Mouse (Mus musculus) CD4-positive, CD25-positive, alpha-beta regulatory T cell (primary cell): ENCODE measurements around the gene Olfr122. TPM values are rescaled to one million over a fixed set of nuclear protein-coding genes. Genes with fewer than 3 reads are reported as not detected.

Experiments
- polyA plus RNA-seq: library from polyadenylated mRNA; unstranded; fragments of 100-300 nt; shearing (Covaris generic); gene quantifications from one replicate; pipeline ENCODE4 v1.2.1, GENCODE M21; 2017

Gene Olfr122
- polyA plus RNA-seq = not detected

DNA sequence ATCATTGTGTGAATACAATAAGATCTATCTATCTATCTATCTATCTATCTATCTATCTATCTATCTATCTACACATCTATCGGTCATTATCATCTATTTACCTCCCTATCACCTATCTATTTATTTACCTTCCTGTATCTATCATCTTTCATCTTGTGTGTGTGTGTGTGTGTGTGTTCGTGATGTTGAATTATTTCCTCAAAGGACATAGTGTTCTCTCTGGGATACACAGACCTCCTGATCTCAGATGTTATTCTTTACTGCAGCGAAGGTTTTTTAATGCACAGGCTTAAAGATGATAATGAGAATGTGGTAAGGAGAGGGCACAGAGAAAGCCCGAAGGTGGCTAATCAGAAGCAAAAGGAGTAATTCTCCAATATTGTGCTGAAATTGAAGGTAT is at the start of gene Olfr122:
Gene Olfr122 (plus strand): TSS at position 301 of the 400 bp plus-strand sequence.

DNA sequence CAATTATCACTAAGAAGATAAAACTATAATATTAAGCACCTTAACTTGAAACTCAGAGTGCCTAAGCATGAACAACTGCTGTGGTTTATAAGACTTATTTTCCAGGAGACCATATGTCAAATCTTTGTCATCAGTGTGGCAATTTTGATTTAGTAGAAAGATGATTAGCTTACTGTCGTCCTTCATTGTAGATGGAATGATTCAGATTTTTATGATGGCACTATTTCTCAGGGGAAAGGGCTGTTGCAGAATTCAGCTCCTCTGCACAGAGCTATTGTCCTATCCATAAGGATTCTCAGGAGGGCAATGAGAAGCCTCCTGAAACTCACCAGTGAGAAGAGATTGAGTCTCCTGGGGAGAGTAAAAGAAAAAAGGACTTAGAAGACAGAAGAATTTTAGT is 46.9 kb upstream of the Olfr122 start, which contains the start of gene Olfr120:
Gene Olfr120 (plus strand): TSS at position 301 of the 400 bp plus-strand sequence.

DNA sequence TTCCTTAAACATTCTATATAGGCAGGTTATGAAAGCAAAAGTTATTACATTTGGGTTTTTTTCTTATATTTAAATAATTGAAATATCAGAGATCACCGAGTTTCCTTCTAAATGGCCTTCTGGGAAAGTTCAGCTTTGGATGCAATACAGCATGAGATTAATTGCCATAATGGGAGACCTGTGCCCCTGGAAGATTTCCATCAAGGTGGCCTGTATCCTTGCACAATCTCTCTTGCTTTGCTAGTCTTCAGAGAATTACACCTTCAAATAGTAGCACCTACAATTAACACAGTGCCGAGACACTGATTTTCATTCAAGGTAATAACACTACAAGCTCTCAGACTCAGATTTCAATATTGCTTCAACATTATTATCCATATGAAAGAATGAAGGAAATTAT is 24.8 kb downstream of the Olfr122 start, which contains the start of gene Olfr123:
Gene Olfr123 (plus strand): TSS at position 301 of the 400 bp plus-strand sequence.

DNA sequence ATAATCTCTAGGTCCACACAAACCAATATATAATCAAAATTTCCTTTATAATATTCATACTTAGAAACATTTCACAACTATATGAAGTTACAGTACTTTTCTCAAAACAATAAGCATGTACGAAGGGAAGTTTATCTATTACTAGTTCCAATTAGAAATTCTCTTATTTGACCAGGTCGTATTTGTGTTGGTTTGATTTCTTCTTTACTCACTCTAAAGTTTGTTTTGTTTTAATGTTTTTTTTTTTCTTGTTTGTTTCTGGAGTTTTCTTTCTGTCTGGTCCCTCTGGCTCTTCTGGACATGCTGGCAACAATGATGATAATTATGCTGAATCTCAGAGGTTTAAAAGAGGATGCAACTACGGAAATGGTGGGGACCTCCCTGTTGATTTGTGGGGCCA is 31.2 kb downstream of the Olfr122 start, which contains the start of gene Olfr124:
Gene Olfr124 (plus strand): TSS at position 301 of the 400 bp plus-strand sequence.

Other genes with a start within 250 kb of the Olfr122 start
- not detected for gene Olfr112, start 199.2 kb upstream of the Olfr122 start, polyA plus RNA-seq
- gene Olfr113, start 190.9 kb upstream of the Olfr122 start, polyA plus RNA-seq = not detected
- gene Olfr114, start 175.9 kb upstream of the Olfr122 start, polyA plus RNA-seq = not detected
- gene Olfr115, start 141.5 kb upstream of the Olfr122 start, polyA plus RNA-seq = not detected
- gene Olfr116, start 141.4 kb upstream of the Olfr122 start, polyA plus RNA-seq = not detected
- 0.07 TPM for gene Olfr117, start 104.8 kb upstream of the Olfr122 start, polyA plus RNA-seq
- gene Olfr118, start 101.6 kb upstream of the Olfr122 start, polyA plus RNA-seq = 0.10 TPM
- gene Olfr119, start 72.0 kb upstream of the Olfr122 start, polyA plus RNA-seq = not detected
- not detected for gene Olfr120, start 46.8 kb upstream of the Olfr122 start, polyA plus RNA-seq
- not detected for gene Olfr121, start 19.8 kb upstream of the Olfr122 start, polyA plus RNA-seq
- not detected for gene Olfr123, start 24.9 kb downstream of the Olfr122 start, polyA plus RNA-seq
- not detected for gene Olfr124, start 31.3 kb downstream of the Olfr122 start, polyA plus RNA-seq
- not detected for gene Olfr125, start 64.3 kb downstream of the Olfr122 start, polyA plus RNA-seq
- gene Olfr126, start 78.9 kb downstream of the Olfr122 start, polyA plus RNA-seq = not detected
- not detected for gene Olfr127, start 131.8 kb downstream of the Olfr122 start, polyA plus RNA-seq
- gene Olfr128, start 151.9 kb downstream of the Olfr122 start, polyA plus RNA-seq = 0.08 TPM
- gene Olfr761, start 184.5 kb downstream of the Olfr122 start, polyA plus RNA-seq = not detected